Mouse (Mus musculus) liver, embryonic 13.5 days (tissue): ENCODE data around the gene Daxx. TPM values are rescaled to one million over a fixed set of nuclear protein-coding genes. Genes with fewer than 3 reads are reported as not detected.
"Not testable (repeated sequence)": the region's sequence is repeated elsewhere in the genome, so short reads cannot be mapped to it uniquely, and the experiment has no call there.

Source experiments
- ATAC-seq: fragments of 200-750 bp; cut with Nextera tagmentation; 2 replicates; pipeline ENCODE4 v1.8.0; 2017; ENCODE audit warnings: low read depth, mild to moderate bottlenecking, moderate number of reproducible peaks, moderate library complexity
- DNase-seq: peaks from one replicate; pipeline ENCODE4 v3.0.0; 2022
- H3K27ac ChIP-seq: fragments of 300-500 bp; sonication (generic); 2 replicates; pipeline ENCODE4 v1.5.1; 2015; ENCODE audit warnings: moderate library complexity, mild to moderate bottlenecking, inconsistent platforms
- H3K27me3 ChIP-seq: fragments of 300-500 bp; sonication (generic); 2 replicates; pipeline ENCODE4 v1.6.1; 2015; ENCODE audit warnings: mild to moderate bottlenecking, inconsistent platforms
- H3K36me3 ChIP-seq: fragments of 300-500 bp; sonication (generic); 2 replicates; pipeline ENCODE4 v1.6.1; 2015; ENCODE audit warnings: mild to moderate bottlenecking, inconsistent platforms
- H3K4me1 ChIP-seq: fragments of 300-500 bp; sonication (generic); replicated peaks from 2 replicates; pipeline ENCODE4 v1.6.1; 2015; ENCODE audit warnings: inconsistent platforms
- H3K4me2 ChIP-seq: fragments of 300-500 bp; sonication (generic); 2 replicates; pipeline ENCODE4 v1.6.1; 2015; ENCODE audit warnings: inconsistent platforms, mild to moderate bottlenecking, moderate library complexity
- H3K4me3 ChIP-seq: fragments of 300-500 bp; sonication (generic); replicated peaks from 2 replicates; pipeline ENCODE4 v1.5.1; 2015; ENCODE audit warnings: mild to moderate bottlenecking, inconsistent platforms
- H3K9ac ChIP-seq: fragments of 300-500 bp; sonication (generic); 2 replicates; pipeline ENCODE4 v1.6.1; 2015; ENCODE audit warnings: mild to moderate bottlenecking, inconsistent platforms
- H3K9me3 ChIP-seq: fragments of 300-500 bp; sonication (generic); replicated peaks from 2 replicates; pipeline ENCODE4 v1.6.1; 2016; ENCODE audit warnings: inconsistent platforms
- WGBS: fragments of 180-500 bp; shearing (Covaris S2); methylation state at CpG from one replicate; pipeline ENCODE4 v1.1.7; 2015; ENCODE audit not compliant: insufficient replicate concordance; 5-methylcytosine and 5-hydroxymethylcytosine counted together
- polyA plus RNA-seq: library from polyadenylated mRNA; unstranded; fragments of >200 nt; fragmentation: Nextera tagmentation; extraction: Ambion mirVana; gene quantifications from 2 replicates; pipeline ENCODE4 v1.2.1, GENCODE M21; 2015

Daxx gene
- polyA plus RNA-seq, 1 experiment from 2014 or later: 25.5 TPM

GRCm38 (mm10) chr17:33891892-33892291 lies 17.3 kb upstream of the Daxx start:
- H3K27ac ChIP-seq, H3K4me2 ChIP-seq, H3K4me3 ChIP-seq, H3K27me3 ChIP-seq, H3K36me3 ChIP-seq, H3K9me3 ChIP-seq, ATAC-seq, H3K9ac ChIP-seq, DNase-seq: not testable (repeated sequence)
- peaks cover 29% of the 10 kb centered on the region for H3K4me1 ChIP-seq
- 56% methylated on average over 6 of the region's 6 CpGs for WGBS

GRCm38 (mm10) chr17:33892429-33892828 lies 16.8 kb upstream of the Daxx start:
- no peak for DNase-seq
- H3K27me3 ChIP-seq: no peaks in the 10 kb centered on the region
- ATAC-seq: no peak
- no peak overlapping the region for H3K9ac ChIP-seq
- 40% methylated on average over 7 of the region's 7 CpGs for WGBS
- peaks cover 28% of the 10 kb centered on the region for H3K4me1 ChIP-seq
- no peak overlapping the region for H3K4me2 ChIP-seq
- no peak overlapping the region for H3K4me3 ChIP-seq
- no peak overlapping the region for H3K27ac ChIP-seq
- H3K9me3 ChIP-seq: no peaks in the 10 kb centered on the region
- peaks cover 4% of the 10 kb centered on the region; the same call in 1 of the 2 replicates for H3K36me3 ChIP-seq

GRCm38 (mm10) chr17:33893011-33893410 lies 16.2 kb upstream of the Daxx start:
- H3K36me3 ChIP-seq, H3K27ac ChIP-seq, H3K4me2 ChIP-seq, DNase-seq, H3K27me3 ChIP-seq, H3K4me3 ChIP-seq, H3K9me3 ChIP-seq, ATAC-seq, H3K9ac ChIP-seq: not testable (repeated sequence)
- 69% methylated on average over 4 of the region's 4 CpGs for WGBS
- peaks cover 28% of the 10 kb centered on the region for H3K4me1 ChIP-seq

GRCm38 (mm10) chr17:33897114-33897794 lies 12.0 kb upstream of the Daxx start:
- no peaks in the 10 kb centered on the region for H3K36me3 ChIP-seq
- peak overlapping the region; percentile 93 for H3K27ac ChIP-seq
- H3K4me1 ChIP-seq: peaks cover 54% of the 10 kb centered on the region
- no peak overlapping the region for H3K4me2 ChIP-seq
- WGBS: 11% methylated on average over 6 of the region's 6 CpGs
- H3K4me3 ChIP-seq: no peak overlapping the region
- no peaks in the 10 kb centered on the region for H3K27me3 ChIP-seq
- H3K9ac ChIP-seq: no peak overlapping the region
- DNase-seq (peak; percentile 52), ATAC-seq (no peak)
- no peaks in the 10 kb centered on the region for H3K9me3 ChIP-seq

GRCm38 (mm10) chr17:33898193-33898592 lies 11.0 kb upstream of the Daxx start:
- not testable (repeated sequence) for H3K27me3 ChIP-seq, ATAC-seq, H3K4me2 ChIP-seq, H3K36me3 ChIP-seq, H3K4me3 ChIP-seq, DNase-seq, H3K9me3 ChIP-seq
- H3K27ac ChIP-seq: peak overlapping the region; percentile 93
- peak overlapping the region; percentile 41; the same call in 1 of the 2 replicates for H3K9ac ChIP-seq
- 70% methylated on average over 4 of the region's 4 CpGs for WGBS
- H3K4me1 ChIP-seq: peaks cover 64% of the 10 kb centered on the region

- H3K4me1 ChIP-seq: peaks cover 76% of the 10 kb centered on the region
- 6% methylated on average over 4 of the region's 4 CpGs for WGBS
- no peaks in the 10 kb centered on the region for H3K36me3 ChIP-seq
- no peaks in the 10 kb centered on the region for H3K27me3 ChIP-seq
- no peaks in the 10 kb centered on the region for H3K9me3 ChIP-seq
- H3K4me2 ChIP-seq: peak overlapping the region; percentile 19
- peak overlapping the region; percentile 93 for H3K27ac ChIP-seq
- DNase-seq (peak; percentile 61), ATAC-seq (peak; percentile 76)
- no peak overlapping the region for H3K4me3 ChIP-seq
- H3K9ac ChIP-seq: peak overlapping the region; percentile 59; the same call in 1 of the 2 replicates
Measured at GRCm38 (mm10) chr17:33899642-33900041, 9.6 kb upstream of the Daxx start.

GRCm38 (mm10) chr17:33900281-33900988 lies 8.8 kb upstream of the Daxx start:
- peak overlapping the region; percentile 59 for H3K9ac ChIP-seq
- ATAC-seq (peak; percentile 31), DNase-seq (no peak)
- H3K36me3 ChIP-seq: no peaks in the 10 kb centered on the region
- H3K4me1 ChIP-seq: peaks cover 80% of the 10 kb centered on the region
- no peaks in the 10 kb centered on the region for H3K9me3 ChIP-seq
- 55% methylated on average over 7 of the region's 7 CpGs for WGBS
- peak overlapping the region; percentile 19 for H3K4me2 ChIP-seq
- no peak overlapping the region for H3K4me3 ChIP-seq
- no peaks in the 10 kb centered on the region for H3K27me3 ChIP-seq
- H3K27ac ChIP-seq: peak overlapping the region; percentile 93

- Histone ChIP-seq H3K4me1 (peaks cover 84% of the 10 kb centered on the region), H3K9ac (no peak overlapping the region), H3K36me3 (no peaks in the 10 kb centered on the region), H3K27me3 (no peaks in the 10 kb centered on the region), H3K4me3 (no peak overlapping the region), H3K9me3 (no peaks in the 10 kb centered on the region), H3K4me2 (no peak overlapping the region), H3K27ac (peak overlapping the region; percentile 93)
- ATAC-seq: no peak
- DNase-seq: no peak
- WGBS: 75% methylated on average over 4 of the region's 4 CpGs
Measured at GRCm38 (mm10) chr17:33900989-33901314, 8.3 kb upstream of the Daxx start.

- Histone ChIP-seq H3K36me3 (no peaks in the 10 kb centered on the region), H3K4me1 (peaks cover 87% of the 10 kb centered on the region), H3K4me2 (no peak overlapping the region), H3K9ac (no peak overlapping the region), H3K27ac (peak overlapping the region; percentile 64), H3K4me3 (no peak overlapping the region), H3K9me3 (no peaks in the 10 kb centered on the region), H3K27me3 (no peaks in the 10 kb centered on the region)
- DNase-seq (no peak), ATAC-seq (no peak)
- 70% methylated on average over 4 of the region's 4 CpGs for WGBS
Measured at GRCm38 (mm10) chr17:33901653-33902052, 7.6 kb upstream of the Daxx start.

GRCm38 (mm10) chr17:33902079-33902478 lies 7.1 kb upstream of the Daxx start:
- Histone ChIP-seq H3K4me3 (no peak overlapping the region), H3K9me3 (no peaks in the 10 kb centered on the region), H3K36me3 (no peaks in the 10 kb centered on the region), H3K4me1 (peaks cover 88% of the 10 kb centered on the region), H3K27me3 (no peaks in the 10 kb centered on the region), H3K4me2 (peak overlapping the region; percentile 18; the same call in 1 of the 2 replicates), H3K9ac (0 out of 2 replicates have a peak overlapping the region, but pooled peaks have one; percentile 0), H3K27ac (peak overlapping the region; percentile 64)
- 63% methylated on average over 4 of the region's 4 CpGs for WGBS
- DNase-seq (no peak), ATAC-seq (no peak)

GRCm38 (mm10) chr17:33902491-33902890 lies 6.7 kb upstream of the Daxx start:
- H3K27ac ChIP-seq: peak overlapping the region; percentile 64
- peak overlapping the region; percentile 18; the same call in 1 of the 2 replicates for H3K4me2 ChIP-seq
- 14% methylated on average over 7 of the region's 7 CpGs for WGBS
- 0 out of 2 replicates have a peak overlapping the region, but pooled peaks have one; percentile 0 for H3K9ac ChIP-seq
- H3K27me3 ChIP-seq: no peaks in the 10 kb centered on the region
- no peak overlapping the region for H3K4me3 ChIP-seq
- no peak for ATAC-seq
- H3K9me3 ChIP-seq: no peaks in the 10 kb centered on the region
- H3K36me3 ChIP-seq: no peaks in the 10 kb centered on the region
- peaks cover 89% of the 10 kb centered on the region for H3K4me1 ChIP-seq
- no peak for DNase-seq
